Mouse (Mus musculus): ENCODE results near the gene Tmeff2. TPM values are rescaled to one million over a fixed set of nuclear protein-coding genes. Genes with fewer than 3 reads are reported as not detected.

Tmeff2 gene
- total and polyA plus RNA-seq, 3 experiments: 0.34 to 0.68 (median 0.52) TPM

GRCm38 (mm10) chr1:50940131-50941039 is 39.9 kb downstream of the Tmeff2 start:
- Histone ChIP-seq H3K27me3 (ENCODE audit: control insufficient read depth, insufficient read depth, low read length) (no peaks in the 10 kb centered on the region; the same call in 1 of the 2 replicates), H3K36me3 (ENCODE audit: control insufficient read depth, insufficient read depth, low read length) (no peaks in the 10 kb centered on the region), H3K4me3 (no peak overlapping the region), H3K79me2 (replicated peaks; ENCODE audit: control insufficient read depth, insufficient read depth, low read length) (no peaks in the 10 kb centered on the region), H3K4me1 (ENCODE audit: control insufficient read depth, insufficient read depth, low read length) (no peaks in the 10 kb centered on the region), H3K9ac (ENCODE audit: low read depth, low read length) (no peak overlapping the region), H3K27ac (no peak overlapping the region)
- 49% methylated on average over 7 of the region's 7 CpGs for WGBS
- DNase-seq: peak in 1 of 2 experiments; percentile 17
- intact Hi-C loops (cut with DNase I): no loop called here
- TF ChIP-seq CTCF (IDR thresholded peaks at IDR 0.05): no peak
- TF ChIP-seq POLR2A (IDR thresholded peaks at IDR 0.05; ENCODE audit: insufficient read depth, low read depth, low read length): no peak
- no peak for TF ChIP-seq EP300 (IDR thresholded peaks at IDR 0.05; ENCODE audit: insufficient read depth, low read depth, low read length)

GRCm38 (mm10) chr1:50948575-50948974 is 48.1 kb downstream of the Tmeff2 start:
- Histone ChIP-seq H3K27ac (no peak overlapping the region), H3K27me3 (ENCODE audit: control insufficient read depth, insufficient read depth, low read length) (no peaks in the 10 kb centered on the region), H3K79me2 (replicated peaks; ENCODE audit: control insufficient read depth, insufficient read depth, low read length) (no peaks in the 10 kb centered on the region), H3K4me1 (ENCODE audit: control insufficient read depth, insufficient read depth, low read length) (no peaks in the 10 kb centered on the region), H3K4me3 (no peak overlapping the region), H3K36me3 (ENCODE audit: control insufficient read depth, insufficient read depth, low read length) (no peaks in the 10 kb centered on the region), H3K9ac (ENCODE audit: low read depth, low read length) (no peak overlapping the region)
- WGBS: 67% methylated on average over 1 of the region's 1 CpGs
- intact Hi-C loops (cut with DNase I): no loop called here
- TF ChIP-seq EP300 (IDR thresholded peaks at IDR 0.05; ENCODE audit: insufficient read depth, low read depth, low read length): no peak
- no peak for TF ChIP-seq POLR2A (IDR thresholded peaks at IDR 0.05; ENCODE audit: insufficient read depth, low read depth, low read length)
- no peak for DNase-seq

DNA sequence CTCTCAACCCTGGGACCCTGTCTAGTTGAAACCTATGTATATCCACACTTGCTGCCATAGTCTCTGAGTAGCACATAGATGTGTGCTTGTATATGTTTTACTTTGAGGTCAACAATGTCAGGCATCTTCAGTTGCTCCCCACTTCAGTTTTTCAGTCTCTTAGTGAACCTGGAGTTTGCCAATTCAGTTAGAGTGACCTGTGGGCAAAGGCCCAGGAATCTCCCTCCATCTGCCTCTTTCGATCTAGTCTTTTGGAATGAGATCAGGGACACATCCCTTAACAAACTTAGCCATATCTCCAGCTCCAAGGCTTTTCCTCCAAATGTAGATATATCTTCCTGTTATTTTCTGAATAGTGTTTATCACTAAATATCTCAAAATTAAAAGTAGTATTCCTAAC is 58.4 kb downstream of the Tmeff2 start:
- intact Hi-C loops (cut with DNase I): no loop called here
- no peak for DNase-seq
- Histone ChIP-seq H3K4me3 (no peak overlapping the region), H3K9ac (ENCODE audit: low read depth, low read length) (no peak overlapping the region), H3K27ac (no peak overlapping the region), H3K4me1 (ENCODE audit: control insufficient read depth, insufficient read depth, low read length) (peaks cover 1% of the 10 kb centered on the region), H3K79me2 (replicated peaks; ENCODE audit: control insufficient read depth, insufficient read depth, low read length) (no peaks in the 10 kb centered on the region), H3K36me3 (ENCODE audit: control insufficient read depth, insufficient read depth, low read length) (peaks cover 2% of the 10 kb centered on the region; the same call in 1 of the 2 replicates), H3K27me3 (ENCODE audit: control insufficient read depth, insufficient read depth, low read length) (no peaks in the 10 kb centered on the region)
- WGBS: 59% methylated on average over 1 of the region's 1 CpGs
- TF ChIP-seq CTCF (IDR thresholded peaks at IDR 0.05) (no peak), POLR2A (IDR thresholded peaks at IDR 0.05; ENCODE audit: insufficient read depth, low read depth, low read length) (no peak), EP300 (IDR thresholded peaks at IDR 0.05; ENCODE audit: insufficient read depth, low read depth, low read length) (no peak)

DNA sequence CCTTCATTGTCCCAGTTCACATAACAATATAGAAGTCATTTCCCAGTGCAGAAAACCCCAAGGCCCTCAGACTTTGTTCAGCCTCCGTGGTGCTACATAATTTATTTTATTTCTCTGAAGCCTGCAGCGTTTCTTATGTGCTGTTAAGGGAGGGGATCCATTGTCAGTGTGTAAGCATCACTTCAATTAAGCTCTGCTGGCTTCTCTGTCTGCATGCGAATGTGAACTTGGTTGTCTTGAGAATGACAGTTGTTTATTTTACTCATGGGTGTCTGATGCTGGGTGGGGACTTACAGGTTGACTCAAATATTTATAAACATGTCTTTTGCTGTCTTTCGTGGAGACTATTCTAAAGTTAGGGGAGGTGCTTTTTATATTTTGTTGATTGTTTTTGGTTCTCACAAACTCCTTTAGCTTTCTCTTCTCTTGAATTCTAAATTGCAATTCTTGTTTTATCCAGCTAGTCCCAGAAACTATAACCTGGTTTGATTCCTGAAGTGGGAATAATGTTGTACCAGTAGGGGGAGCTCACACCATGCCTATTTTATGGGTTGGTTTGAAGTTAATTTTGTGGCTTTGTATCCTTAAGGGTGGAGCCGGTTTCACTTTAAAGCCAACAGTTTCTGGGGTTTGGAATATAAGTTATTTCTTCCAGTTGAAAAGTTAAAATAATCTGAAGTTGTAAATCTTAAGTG is 61.7 kb downstream of the Tmeff2 start:
- peak overlapping the region; percentile 79 for H3K27ac ChIP-seq
- intact Hi-C loops (cut with DNase I): loop anchor here (1.0 to 5.0 kb wide), 7 partner anchors 145 to 635 kb away; no protein-coding TSS in a partner anchor
- peak in 1 of 2 experiments; percentile 46 for DNase-seq
- 46% methylated on average over 5 of the region's 5 CpGs for WGBS
- peaks cover 1% of the 10 kb centered on the region for H3K4me1 ChIP-seq (ENCODE audit: control insufficient read depth, insufficient read depth, low read length)
- H3K27me3 ChIP-seq (ENCODE audit: control insufficient read depth, insufficient read depth, low read length): no peaks in the 10 kb centered on the region
- no peaks in the 10 kb centered on the region for H3K79me2 ChIP-seq (replicated peaks; ENCODE audit: control insufficient read depth, insufficient read depth, low read length)
- TF ChIP-seq CTCF (IDR thresholded peaks at IDR 0.05) (peak; percentile 92), EP300 (IDR thresholded peaks at IDR 0.05; ENCODE audit: insufficient read depth, low read depth, low read length) (no peak), POLR2A (IDR thresholded peaks at IDR 0.05; ENCODE audit: insufficient read depth, low read depth, low read length) (no peak)
- no peak overlapping the region for H3K9ac ChIP-seq (ENCODE audit: low read depth, low read length)
- peaks cover 2% of the 10 kb centered on the region; the same call in 1 of the 2 replicates for H3K36me3 ChIP-seq (ENCODE audit: control insufficient read depth, insufficient read depth, low read length)
- peak overlapping the region; percentile 31 for H3K4me3 ChIP-seq

- H3K4me1 ChIP-seq (ENCODE audit: control insufficient read depth, insufficient read depth, low read length): peaks cover 1% of the 10 kb centered on the region
- intact Hi-C loops (cut with DNase I): loop anchor here (1.0 to 5.0 kb wide), 7 partner anchors 145 to 634 kb away; no protein-coding TSS in a partner anchor
- peak overlapping the region; percentile 31 for H3K4me3 ChIP-seq
- H3K27ac ChIP-seq: peak overlapping the region; percentile 79
- no peak for TF ChIP-seq POLR2A (IDR thresholded peaks at IDR 0.05; ENCODE audit: insufficient read depth, low read depth, low read length)
- TF ChIP-seq EP300 (IDR thresholded peaks at IDR 0.05; ENCODE audit: insufficient read depth, low read depth, low read length): no peak
- TF ChIP-seq CTCF (IDR thresholded peaks at IDR 0.05): no peak
- peak overlapping the region; percentile 16; the same call in 1 of the 2 replicates for H3K9ac ChIP-seq (ENCODE audit: low read depth, low read length)
- H3K79me2 ChIP-seq (replicated peaks; ENCODE audit: control insufficient read depth, insufficient read depth, low read length): no peaks in the 10 kb centered on the region
- peaks cover 2% of the 10 kb centered on the region; the same call in 1 of the 2 replicates for H3K36me3 ChIP-seq (ENCODE audit: control insufficient read depth, insufficient read depth, low read length)
- H3K27me3 ChIP-seq (ENCODE audit: control insufficient read depth, insufficient read depth, low read length): no peaks in the 10 kb centered on the region
- no peak for DNase-seq
- WGBS: 29% methylated on average over 4 of the region's 4 CpGs
Observed at GRCm38 (mm10) chr1:50962649-50963000, 62.2 kb downstream of the Tmeff2 start.

All from heart, adult 2 months (tissue).